Mouse (Mus musculus) urinary bladder, postnatal 10 days (tissue): ENCODE measurements around the gene Hpf1.
A peak's percentile ranks its signal among the peaks of the same experiment; 100 is the strongest.

Source experiments
- DNase-seq: peaks from one replicate; pipeline ENCODE4 v3.0.0; 2022; ENCODE audit warnings: low spot score

Gene Hpf1

DNA sequence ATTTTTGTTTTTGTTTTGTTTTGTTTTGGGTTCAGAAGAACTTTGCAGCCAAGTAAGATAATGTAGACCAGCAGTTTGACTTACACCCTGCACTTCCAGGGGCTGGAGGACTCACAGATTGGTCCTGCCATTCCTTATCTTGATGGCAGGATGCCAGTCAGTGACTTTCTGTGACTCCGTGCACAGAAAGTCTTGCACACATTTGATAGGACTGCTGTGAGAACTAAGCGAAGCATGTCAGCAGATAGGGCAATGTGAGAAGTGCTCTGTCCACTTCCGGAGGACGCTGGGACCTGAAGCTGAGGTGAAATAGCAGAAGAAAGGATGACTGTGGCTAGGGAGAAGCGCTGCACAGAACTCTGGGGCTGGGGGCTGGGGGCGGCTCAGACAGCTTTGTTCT is 5.7 kb downstream of the Hpf1 start:
- DNase-seq = no peak

DNA sequence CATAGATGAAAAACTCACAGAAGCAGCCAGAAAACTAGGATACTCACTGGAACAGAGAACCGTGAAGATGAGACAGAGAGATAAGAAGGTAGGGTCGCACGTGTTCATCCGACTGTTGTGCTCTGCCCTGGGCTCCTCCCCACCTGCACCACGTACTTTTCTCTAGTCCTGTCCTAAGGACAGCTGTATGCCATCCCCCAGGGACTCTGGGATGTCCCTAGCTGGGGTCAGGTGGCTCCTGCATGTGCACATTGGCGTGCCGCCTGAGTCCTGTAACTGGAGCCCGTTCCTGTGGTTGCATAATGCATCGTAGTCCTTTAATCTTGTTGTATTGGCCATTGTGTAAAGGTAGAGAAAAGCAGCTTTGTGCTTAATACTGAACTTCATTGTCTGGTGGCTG is 9.9 kb downstream of the Hpf1 start:
- DNase-seq = no peak

DNA sequence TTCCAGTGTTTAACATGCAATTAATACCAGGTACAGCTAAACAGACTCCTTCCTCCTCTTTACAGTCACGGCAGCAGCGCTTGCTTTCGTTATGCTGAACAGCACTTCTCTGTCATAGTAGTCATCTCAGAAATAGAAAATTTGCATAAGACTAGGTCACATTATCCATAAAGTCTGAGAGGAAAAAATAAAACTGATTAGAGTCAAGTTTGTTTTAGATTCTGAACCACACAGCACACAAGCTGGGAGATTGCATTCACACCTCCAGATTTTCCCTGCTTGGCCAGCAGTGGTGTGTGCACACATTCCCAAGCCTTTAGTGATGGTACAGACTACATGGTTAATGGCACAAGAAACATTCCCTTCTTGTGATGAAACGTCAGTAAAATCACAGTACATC is 21.9 kb downstream of the Hpf1 start:
- DNase-seq = no peak

DNA sequence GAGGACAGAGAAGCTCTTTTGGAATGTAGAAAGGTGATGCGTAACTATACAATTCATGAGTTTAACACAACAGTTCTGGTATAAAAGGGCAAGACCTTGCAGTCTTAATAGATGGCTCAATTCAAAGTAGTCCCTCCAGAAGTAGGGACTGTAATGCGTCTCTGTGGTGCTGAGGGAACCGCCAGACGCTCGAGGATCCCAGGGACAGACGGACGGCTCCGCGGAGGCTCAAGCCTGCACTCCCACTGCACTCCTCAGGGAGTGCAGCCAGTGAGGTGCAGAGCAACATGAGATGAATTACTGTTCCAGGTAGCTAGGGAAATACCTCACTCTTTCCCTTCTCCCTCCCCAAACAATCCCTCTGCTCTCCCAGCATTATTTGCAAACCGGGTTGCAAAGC is 22.3 kb downstream of the Hpf1 start:
- DNase-seq = no peak

DNA sequence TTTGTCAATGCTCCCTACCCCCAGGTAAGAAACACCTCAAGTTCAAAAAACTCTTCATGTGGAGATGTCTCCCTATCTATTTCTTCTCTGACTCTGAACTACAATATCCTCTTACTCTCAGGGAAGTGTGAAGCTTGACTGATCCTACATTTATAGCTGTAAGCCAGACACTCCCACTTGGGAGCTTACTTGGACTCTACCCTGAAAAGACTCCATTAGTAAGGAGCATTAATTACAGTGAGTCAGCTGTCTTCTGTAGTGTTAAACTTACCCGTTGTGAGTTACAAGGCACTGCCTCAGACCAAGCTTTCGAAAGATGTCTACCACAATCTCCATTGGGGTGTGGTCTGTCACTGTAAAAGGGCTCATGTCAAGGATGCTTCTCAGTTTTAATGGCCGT is 28.9 kb downstream of the Hpf1 start:
- DNase-seq = no peak

DNA sequence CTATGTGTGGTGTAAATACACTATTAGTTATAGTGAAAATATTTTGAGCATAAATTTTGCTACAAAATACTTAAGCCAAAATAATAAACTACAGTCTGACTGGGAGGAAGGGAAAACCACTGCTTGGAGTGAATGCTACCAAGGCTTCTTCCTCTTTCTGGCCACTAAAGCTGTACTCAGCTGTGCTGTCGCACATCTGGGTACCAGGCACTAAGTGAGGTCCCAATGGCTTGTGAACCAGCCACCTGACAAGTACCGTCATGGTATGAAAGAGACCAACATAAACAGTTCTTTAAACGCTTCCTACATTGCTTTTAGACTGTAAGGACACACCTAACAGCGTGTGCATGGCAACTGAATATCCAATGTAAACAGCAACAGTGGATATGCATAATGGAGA is 30.0 kb downstream of the Hpf1 start:
- DNase-seq = no peak

DNA sequence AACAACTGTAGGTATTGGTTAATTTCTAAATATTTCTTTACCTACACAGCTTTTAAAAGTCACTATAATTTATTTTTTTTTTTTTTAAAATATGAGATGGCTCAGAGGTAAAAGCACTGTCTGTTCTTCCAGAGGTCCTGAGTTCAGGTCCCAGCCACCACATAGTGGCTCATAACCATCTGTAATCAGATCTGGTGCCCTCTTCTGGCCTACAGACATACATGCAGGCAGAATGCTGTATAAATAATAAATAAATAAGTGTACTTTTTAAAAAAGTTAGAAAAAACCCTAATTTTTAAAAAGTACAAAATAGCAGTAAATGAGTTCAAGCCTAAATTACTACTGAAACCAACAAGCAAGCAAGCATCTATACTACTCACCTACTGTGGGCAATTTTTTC is 43.4 kb downstream of the Hpf1 start:
- no peak for DNase-seq

DNA sequence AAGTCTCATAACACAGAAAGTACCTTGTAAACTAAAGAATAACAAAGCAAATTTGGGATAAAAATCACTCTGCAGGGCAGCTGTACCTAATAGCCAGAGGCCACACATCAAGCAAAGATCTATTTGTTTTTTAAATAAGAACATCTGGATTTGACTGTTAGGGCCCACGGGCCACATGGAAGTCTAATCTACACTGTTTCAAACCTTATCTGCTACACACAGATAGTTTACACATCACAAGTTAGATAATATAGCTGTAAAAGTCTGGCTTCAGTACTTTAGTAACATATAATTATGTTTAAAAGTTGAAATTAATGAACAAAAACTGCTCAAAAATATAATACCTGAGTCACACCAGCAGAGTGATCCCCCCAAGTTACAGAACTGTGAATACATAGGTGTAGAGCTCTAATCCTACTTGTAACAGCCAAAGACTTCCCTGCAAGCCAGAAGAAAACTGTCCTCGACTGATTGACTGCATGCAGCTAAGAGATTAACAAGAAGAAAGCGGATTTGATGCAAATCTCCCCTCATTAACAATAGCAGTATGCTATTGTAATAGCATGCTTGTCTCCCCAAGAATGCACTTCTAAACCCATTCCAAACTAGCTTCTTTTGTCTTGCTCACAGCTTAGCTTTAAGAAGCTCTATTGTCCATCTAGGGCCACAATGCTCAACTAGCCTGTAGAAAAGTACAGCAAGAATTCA is 48.7 kb downstream of the Hpf1 start:
- DNase-seq = no peak

DNA sequence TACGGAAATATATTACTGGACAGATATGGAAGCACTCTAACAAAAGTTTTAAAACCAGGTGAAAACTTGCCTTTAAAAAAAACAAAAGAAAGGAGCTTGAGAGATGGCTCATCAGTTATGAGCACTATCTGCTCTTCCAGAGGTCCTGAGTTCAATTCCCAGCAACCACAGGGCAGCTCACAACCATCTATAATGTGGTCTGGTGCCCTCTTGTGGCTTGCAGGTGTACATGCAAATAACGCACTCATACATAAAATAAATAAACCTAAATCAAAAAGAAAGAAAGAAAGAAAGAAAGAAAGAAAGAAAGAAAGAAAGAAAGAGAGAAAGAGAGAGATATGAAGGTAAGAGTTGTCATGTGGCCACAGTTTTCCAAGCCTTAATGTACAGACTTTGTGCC is 52.6 kb downstream of the Hpf1 start:
- DNase-seq = no peak

DNA sequence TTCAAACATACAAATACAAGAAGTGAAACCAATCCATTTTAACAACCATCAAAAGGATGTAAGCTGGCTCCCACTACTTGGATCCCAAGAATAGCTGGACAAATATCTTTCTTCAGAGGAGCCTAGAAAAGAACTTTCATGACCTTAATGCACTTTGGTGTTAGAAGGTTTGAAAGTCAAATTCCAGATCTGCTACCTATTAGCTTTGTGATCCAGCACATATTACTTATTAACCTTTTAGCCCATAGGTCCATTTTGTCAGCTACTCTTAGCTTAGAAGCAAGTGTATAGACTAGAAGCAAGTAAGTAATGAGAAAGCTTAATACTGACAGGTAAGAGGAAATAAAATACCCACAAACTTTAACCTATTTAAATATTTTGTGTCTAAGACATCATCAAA is 57.3 kb downstream of the Hpf1 start:
- DNase-seq = no peak

DNA sequence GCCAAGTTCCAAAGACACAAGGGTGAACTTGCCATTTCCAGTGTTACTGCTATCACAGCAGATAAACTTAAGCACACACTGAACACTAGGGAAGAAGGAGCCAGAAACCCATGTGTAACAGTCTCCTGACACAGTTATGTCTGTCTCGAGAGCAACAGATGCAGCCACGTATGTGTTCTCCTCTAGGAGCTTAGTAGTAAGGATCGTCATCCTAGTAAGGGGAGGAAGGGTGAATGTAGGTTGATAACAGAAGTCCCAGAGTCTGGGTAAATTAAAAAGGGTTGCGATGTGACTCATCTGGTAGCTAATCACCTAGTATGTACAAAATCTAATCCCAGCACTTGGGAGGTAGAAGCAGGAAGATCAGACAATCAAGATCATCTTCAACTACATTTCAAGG is 59.6 kb downstream of the Hpf1 start:
- DNase-seq = no peak

DNA sequence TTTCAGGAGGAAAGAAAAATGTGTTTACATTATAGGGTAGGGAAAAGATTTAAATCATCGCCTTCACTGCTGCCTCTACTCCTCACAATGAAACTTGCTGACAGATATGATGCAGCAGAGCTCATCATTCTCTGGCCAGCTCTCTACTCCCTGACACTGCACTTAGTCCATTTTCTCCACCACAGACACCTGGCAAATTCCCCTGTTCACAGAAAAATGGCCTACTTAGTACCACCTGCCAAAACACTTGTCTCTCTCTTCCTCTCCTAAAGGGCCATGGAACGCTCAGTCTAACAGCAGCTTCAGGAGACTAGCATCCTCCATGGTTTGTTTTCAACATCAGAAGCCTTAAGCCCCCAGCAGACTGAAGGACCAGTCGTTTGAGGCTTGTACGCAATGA is 61.1 kb downstream of the Hpf1 start:
- no peak for DNase-seq

DNA sequence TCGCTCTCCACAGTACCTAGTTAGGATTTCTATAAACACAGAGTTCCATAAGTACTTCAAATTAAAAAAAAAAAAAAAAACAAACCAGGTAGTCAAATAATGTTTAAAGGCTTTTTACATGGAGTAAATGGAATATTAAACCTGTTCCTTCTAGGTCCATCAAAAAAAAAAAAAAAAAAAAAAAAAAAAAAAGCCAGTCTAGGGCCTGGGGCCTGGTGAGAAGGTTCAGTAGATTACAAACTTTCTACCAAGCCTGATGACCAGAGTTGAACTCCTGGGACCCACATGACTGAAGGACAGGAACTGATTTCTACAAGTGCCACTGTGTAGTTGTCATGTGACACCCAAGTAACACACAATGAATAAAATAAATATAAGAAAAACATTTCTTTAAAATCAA is 61.5 kb downstream of the Hpf1 start:
- no peak for DNase-seq

DNA sequence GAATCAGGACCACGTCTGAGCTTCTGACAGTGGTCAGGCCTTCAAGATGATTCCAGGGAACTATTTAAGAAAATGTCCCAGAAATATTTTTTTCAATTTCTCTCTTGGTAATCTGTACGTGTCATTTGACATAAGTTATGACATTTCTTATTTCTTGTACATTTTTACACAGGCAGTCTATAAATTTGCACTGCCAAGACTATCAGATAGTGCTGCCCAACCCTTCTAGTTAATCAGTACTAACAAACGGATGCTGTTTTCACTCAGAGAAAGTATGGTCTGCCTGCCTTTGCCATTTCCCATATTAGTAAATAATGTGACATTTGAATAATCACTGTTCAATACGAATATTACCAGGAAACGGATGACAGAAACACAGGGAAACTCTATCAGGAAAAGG is 62.6 kb downstream of the Hpf1 start:
- no peak for DNase-seq

DNA sequence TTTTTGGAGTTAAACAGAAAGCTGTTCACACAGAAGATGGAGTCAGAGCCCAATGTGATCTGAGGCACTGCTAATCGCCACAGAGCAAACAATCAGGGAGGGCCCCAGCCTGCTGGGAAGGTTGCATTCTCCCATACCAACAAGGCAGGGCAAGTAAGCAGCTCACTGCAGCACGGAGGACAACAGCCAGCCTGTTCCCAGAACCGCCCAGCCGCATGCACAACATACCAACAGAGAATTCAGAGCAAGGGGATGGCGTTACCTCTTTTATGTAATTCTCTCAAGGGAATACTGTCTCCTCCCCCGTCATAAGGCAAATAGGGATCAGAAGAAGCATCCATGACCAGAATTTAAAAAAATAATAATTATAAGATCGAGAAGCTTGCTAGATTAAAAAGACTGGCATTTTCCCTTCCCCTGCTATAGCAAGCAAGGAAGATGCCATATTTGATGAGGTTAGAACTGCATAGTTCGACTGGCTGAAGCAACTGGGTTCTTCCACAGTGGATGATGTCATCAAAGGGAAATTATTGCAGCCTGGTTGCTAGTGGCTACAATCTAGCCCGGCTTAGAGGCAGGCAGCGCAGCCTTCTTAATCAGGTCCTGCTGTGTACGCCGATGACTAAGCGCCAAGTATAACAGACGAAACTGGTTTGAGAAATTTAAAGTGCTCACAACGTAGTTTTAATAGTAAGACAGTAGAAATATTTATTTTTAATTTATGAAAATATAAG is 64.2 kb downstream of the Hpf1 start:
- peak; percentile 17 for DNase-seq

DNA sequence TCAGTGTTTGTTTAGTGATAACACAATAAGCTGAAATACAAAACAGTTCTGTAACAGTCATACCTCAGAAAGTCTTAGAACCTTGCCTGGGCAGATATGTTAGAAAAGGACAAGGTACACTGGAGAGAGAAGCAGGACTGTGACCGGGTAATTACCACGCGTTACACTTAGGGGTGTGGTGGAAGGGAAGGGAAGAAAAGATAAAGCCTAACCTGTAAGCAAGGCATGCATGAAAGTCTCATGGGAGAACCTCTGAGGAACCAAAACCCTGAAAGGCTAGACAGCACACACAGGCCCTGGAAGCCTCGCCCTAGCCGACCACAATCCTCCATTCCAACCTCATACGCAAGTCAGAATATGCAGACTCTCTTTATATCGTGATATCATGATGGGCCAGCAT is 66.6 kb downstream of the Hpf1 start:
- no peak for DNase-seq
